Mouse (Mus musculus): ENCODE data around the gene Cxcl2. TPM values are rescaled to one million over a fixed set of nuclear protein-coding genes. Genes with fewer than 3 reads are reported as not detected.

The Cxcl2 gene
- polyA plus RNA-seq (2014; fragmentation: Nextera tagmentation; extraction: Ambion mirVana), result not detected in 2 replicates

DNA sequence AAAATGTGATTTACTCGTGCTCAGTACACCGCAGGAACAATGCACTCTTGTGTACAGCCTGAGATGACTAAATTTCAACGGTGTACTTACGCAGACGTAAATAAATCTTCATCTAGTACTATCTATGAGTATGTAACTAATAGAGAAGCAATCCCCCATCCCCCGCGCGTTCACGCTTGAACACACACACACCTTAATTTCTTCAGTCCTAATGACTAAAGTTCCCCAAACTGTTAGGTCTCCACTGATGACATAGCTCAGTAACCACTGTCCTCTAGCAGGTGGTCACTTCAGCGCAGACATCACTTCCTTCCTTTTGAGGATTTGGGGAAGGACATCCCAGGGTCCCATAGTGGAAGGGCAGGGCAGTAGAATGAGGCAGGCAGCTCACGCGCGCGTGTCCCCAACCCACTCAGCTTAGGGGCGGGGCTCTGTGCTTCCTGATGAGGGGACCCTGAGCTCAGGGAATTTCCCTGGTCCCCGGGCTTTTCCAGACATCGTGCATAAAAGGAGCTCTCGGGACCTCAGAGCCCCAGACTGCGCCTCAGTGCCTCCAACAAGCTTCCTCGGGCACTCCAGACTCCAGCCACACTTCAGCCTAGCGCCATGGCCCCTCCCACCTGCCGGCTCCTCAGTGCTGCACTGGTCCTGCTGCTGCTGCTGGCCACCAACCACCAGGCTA is at the start of gene Cxcl2:
Gene Cxcl2 (plus strand): TSS at position 533 of the 682 bp plus-strand sequence.
- Histone ChIP-seq H3K4me1 (ENCODE audit: control insufficient read depth, insufficient read depth, low read length) (peaks cover 8% of the 10 kb centered on the region; the same call in 1 of the 2 replicates), H3K27ac (replicated peaks; ENCODE audit: low read depth, low read length) (no peak within 1 kb of the TSS), H3K4me2 (ENCODE audit: low read length) (peak within 1 kb of the TSS; percentile 69), H3K9me3 (ENCODE audit: control insufficient read depth, low read length) (no peaks in the 10 kb centered on the region), H3K36me3 (ENCODE audit: control insufficient read depth, insufficient read depth, low read length) (no peaks in the 10 kb centered on the region), H3K27me3 (ENCODE audit: control insufficient read depth, insufficient read depth, low read length) (peaks cover 5% of the 10 kb centered on the region; the same call in 1 of the 2 replicates), H3K9ac (replicated peaks; ENCODE audit: low read length) (no peak within 1 kb of the TSS), H3K4me3 (replicated peaks; ENCODE audit: low read depth, low read length) (peak within 1 kb of the TSS; percentile 31)
- WGBS, result 8% methylated on average over 22 of the region's 22 CpGs
- ATAC-seq (ENCODE audit: low FRiP score, low TSS enrichment), result peak; percentile 58
- DNase-seq, result peak; percentile 39

GRCm38 (mm10) chr5:90855308-90856230 is 48.1 kb upstream of the Cxcl2 start:
- H3K9me3 ChIP-seq (ENCODE audit: control insufficient read depth, low read length), result no peaks in the 10 kb centered on the region
- no peaks in the 10 kb centered on the region for H3K27me3 ChIP-seq (ENCODE audit: control insufficient read depth, insufficient read depth, low read length)
- H3K4me2 ChIP-seq (ENCODE audit: low read length), result no peak overlapping the region
- H3K27ac ChIP-seq (replicated peaks; ENCODE audit: low read depth, low read length), result no peak overlapping the region
- H3K4me3 ChIP-seq (replicated peaks; ENCODE audit: low read depth, low read length), result no peak overlapping the region
- no peak for ATAC-seq (ENCODE audit: low FRiP score, low TSS enrichment)
- WGBS, result 87% methylated on average over 7 of the region's 7 CpGs
- no peaks in the 10 kb centered on the region for H3K36me3 ChIP-seq (ENCODE audit: control insufficient read depth, insufficient read depth, low read length)
- no peaks in the 10 kb centered on the region for H3K4me1 ChIP-seq (ENCODE audit: control insufficient read depth, insufficient read depth, low read length)
- DNase-seq, result no peak
- no peak overlapping the region for H3K9ac ChIP-seq (replicated peaks; ENCODE audit: low read length)

DNA sequence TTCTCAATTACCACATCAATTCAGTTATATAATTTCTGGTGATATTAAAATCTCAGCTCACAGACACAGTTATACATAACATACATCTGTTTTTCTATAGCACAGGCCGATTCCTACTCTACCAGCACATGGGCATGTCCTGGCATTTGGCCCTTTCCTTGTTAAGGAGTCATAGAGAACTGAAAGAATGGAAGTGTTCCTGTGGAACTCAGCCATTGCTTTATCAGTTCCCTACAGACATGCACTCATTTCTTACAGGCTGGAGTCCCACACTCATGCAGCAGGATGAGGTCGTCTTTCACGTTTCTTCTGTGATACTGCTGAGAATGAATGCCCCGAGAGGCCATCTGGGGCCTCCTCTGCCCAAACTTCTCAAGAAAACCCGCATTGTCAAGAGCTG is 46.2 kb upstream of the Cxcl2 start:
- ATAC-seq (ENCODE audit: low FRiP score, low TSS enrichment) (no peak), DNase-seq (no peak)
- Histone ChIP-seq H3K4me2 (ENCODE audit: low read length) (no peak overlapping the region), H3K9me3 (ENCODE audit: control insufficient read depth, low read length) (no peaks in the 10 kb centered on the region), H3K9ac (replicated peaks; ENCODE audit: low read length) (no peak overlapping the region), H3K27me3 (ENCODE audit: control insufficient read depth, insufficient read depth, low read length) (no peaks in the 10 kb centered on the region), H3K4me3 (replicated peaks; ENCODE audit: low read depth, low read length) (no peak overlapping the region), H3K27ac (replicated peaks; ENCODE audit: low read depth, low read length) (no peak overlapping the region), H3K4me1 (ENCODE audit: control insufficient read depth, insufficient read depth, low read length) (no peaks in the 10 kb centered on the region), H3K36me3 (ENCODE audit: control insufficient read depth, insufficient read depth, low read length) (no peaks in the 10 kb centered on the region)
- WGBS, result 82% methylated on average over 5 of the region's 5 CpGs

DNA sequence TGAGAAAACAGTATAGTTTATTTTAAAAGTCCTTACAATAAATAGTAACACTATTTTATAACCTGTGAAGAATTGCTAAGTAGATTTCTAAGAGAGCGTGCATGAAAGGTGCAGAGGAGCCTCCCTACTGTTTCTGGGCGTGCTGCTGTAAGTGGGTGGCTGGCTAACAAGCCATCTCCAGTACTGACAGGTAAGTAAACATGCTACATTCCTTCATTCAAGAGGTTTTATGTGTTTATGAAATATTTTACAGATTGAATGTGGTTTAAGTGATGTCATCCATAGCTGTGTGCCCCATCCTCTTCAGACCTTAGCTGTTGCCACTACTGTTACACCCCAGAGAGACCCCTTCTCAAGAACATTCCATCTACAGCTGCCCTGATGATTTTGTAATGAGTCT is 45.2 kb upstream of the Cxcl2 start:
- no peaks in the 10 kb centered on the region for H3K9me3 ChIP-seq (ENCODE audit: control insufficient read depth, low read length)
- no peak overlapping the region for H3K4me3 ChIP-seq (replicated peaks; ENCODE audit: low read depth, low read length)
- 93% methylated on average over 2 of the region's 2 CpGs for WGBS
- H3K27me3 ChIP-seq (ENCODE audit: control insufficient read depth, insufficient read depth, low read length), result no peaks in the 10 kb centered on the region
- no peak for DNase-seq
- no peak for ATAC-seq (ENCODE audit: low FRiP score, low TSS enrichment)
- no peaks in the 10 kb centered on the region for H3K4me1 ChIP-seq (ENCODE audit: control insufficient read depth, insufficient read depth, low read length)
- no peak overlapping the region for H3K4me2 ChIP-seq (ENCODE audit: low read length)
- no peak overlapping the region for H3K27ac ChIP-seq (replicated peaks; ENCODE audit: low read depth, low read length)
- H3K9ac ChIP-seq (replicated peaks; ENCODE audit: low read length), result no peak overlapping the region
- no peaks in the 10 kb centered on the region for H3K36me3 ChIP-seq (ENCODE audit: control insufficient read depth, insufficient read depth, low read length)

GRCm38 (mm10) chr5:90859031-90859430 is 44.6 kb upstream of the Cxcl2 start:
- WGBS, result 79% methylated on average over 3 of the region's 3 CpGs
- Histone ChIP-seq H3K36me3 (ENCODE audit: control insufficient read depth, insufficient read depth, low read length) (no peaks in the 10 kb centered on the region), H3K4me2 (ENCODE audit: low read length) (no peak overlapping the region), H3K9ac (replicated peaks; ENCODE audit: low read length) (no peak overlapping the region), H3K4me1 (ENCODE audit: control insufficient read depth, insufficient read depth, low read length) (no peaks in the 10 kb centered on the region), H3K27me3 (ENCODE audit: control insufficient read depth, insufficient read depth, low read length) (no peaks in the 10 kb centered on the region), H3K4me3 (replicated peaks; ENCODE audit: low read depth, low read length) (no peak overlapping the region), H3K9me3 (ENCODE audit: control insufficient read depth, low read length) (no peaks in the 10 kb centered on the region), H3K27ac (replicated peaks; ENCODE audit: low read depth, low read length) (no peak overlapping the region)
- no peak for ATAC-seq (ENCODE audit: low FRiP score, low TSS enrichment)
- DNase-seq, result no peak

GRCm38 (mm10) chr5:90861876-90862375 is 41.7 kb upstream of the Cxcl2 start:
- ATAC-seq (ENCODE audit: low FRiP score, low TSS enrichment) (no peak), DNase-seq (no peak)
- Histone ChIP-seq H3K4me1 (ENCODE audit: control insufficient read depth, insufficient read depth, low read length) (no peaks in the 10 kb centered on the region), H3K27me3 (ENCODE audit: control insufficient read depth, insufficient read depth, low read length) (no peaks in the 10 kb centered on the region), H3K4me3 (replicated peaks; ENCODE audit: low read depth, low read length) (no peak overlapping the region), H3K4me2 (ENCODE audit: low read length) (no peak overlapping the region), H3K27ac (replicated peaks; ENCODE audit: low read depth, low read length) (no peak overlapping the region), H3K9me3 (ENCODE audit: control insufficient read depth, low read length) (no peaks in the 10 kb centered on the region), H3K9ac (replicated peaks; ENCODE audit: low read length) (no peak overlapping the region), H3K36me3 (ENCODE audit: control insufficient read depth, insufficient read depth, low read length) (no peaks in the 10 kb centered on the region)
- WGBS, result 85% methylated on average over 6 of the region's 6 CpGs

DNA sequence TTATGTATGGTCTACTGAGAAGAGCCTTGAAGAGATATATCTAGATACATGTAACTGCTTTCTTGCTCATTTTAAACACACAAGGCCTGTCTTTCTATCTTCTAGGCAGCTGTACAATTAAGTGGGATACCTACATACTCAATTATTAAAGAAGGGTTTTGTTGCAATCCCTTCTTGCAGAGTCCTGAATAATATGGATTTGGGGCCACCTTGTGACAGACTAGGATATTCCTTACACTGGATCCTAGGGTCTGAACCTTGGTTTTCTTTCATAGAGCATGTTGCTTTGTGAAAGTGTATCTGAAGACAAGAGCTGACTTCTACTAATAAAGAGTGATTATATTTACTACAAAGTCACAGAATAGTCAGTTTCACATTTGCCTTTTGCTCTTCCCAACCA is 36.9 kb upstream of the Cxcl2 start:
- H3K9me3 ChIP-seq (ENCODE audit: control insufficient read depth, low read length), result no peaks in the 10 kb centered on the region
- no peak for ATAC-seq (ENCODE audit: low FRiP score, low TSS enrichment)
- H3K27ac ChIP-seq (replicated peaks; ENCODE audit: low read depth, low read length), result no peak overlapping the region
- no peak overlapping the region for H3K9ac ChIP-seq (replicated peaks; ENCODE audit: low read length)
- no peaks in the 10 kb centered on the region for H3K4me1 ChIP-seq (ENCODE audit: control insufficient read depth, insufficient read depth, low read length)
- H3K36me3 ChIP-seq (ENCODE audit: control insufficient read depth, insufficient read depth, low read length), result no peaks in the 10 kb centered on the region
- H3K4me2 ChIP-seq (ENCODE audit: low read length), result no peak overlapping the region
- H3K4me3 ChIP-seq (replicated peaks; ENCODE audit: low read depth, low read length), result no peak overlapping the region
- DNase-seq, result peak; percentile 4
- H3K27me3 ChIP-seq (ENCODE audit: control insufficient read depth, insufficient read depth, low read length), result no peaks in the 10 kb centered on the region

DNA sequence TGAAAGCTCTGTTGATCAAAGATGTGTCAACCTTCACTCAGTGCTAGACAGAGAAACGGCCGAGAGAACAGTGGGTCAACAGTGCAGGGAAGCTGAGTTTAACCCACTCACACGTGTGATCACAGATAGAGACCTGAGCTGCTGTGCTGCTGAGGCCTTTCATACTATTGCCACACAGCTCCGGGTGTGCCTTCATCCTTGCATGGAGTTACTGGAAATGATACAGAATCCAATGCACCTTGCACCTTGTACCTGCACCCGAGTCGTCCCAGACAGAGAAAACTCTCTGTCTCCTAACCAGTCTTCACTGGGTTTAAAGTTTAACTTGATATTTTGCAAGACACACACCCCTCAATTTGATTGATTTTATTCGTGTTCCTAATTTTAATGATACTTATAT is 31.3 kb upstream of the Cxcl2 start:
- no peaks in the 10 kb centered on the region for H3K27me3 ChIP-seq (ENCODE audit: control insufficient read depth, insufficient read depth, low read length)
- no peaks in the 10 kb centered on the region for H3K36me3 ChIP-seq (ENCODE audit: control insufficient read depth, insufficient read depth, low read length)
- no peak overlapping the region for H3K4me3 ChIP-seq (replicated peaks; ENCODE audit: low read depth, low read length)
- ATAC-seq (ENCODE audit: low FRiP score, low TSS enrichment) (no peak), DNase-seq (no peak)
- H3K27ac ChIP-seq (replicated peaks; ENCODE audit: low read depth, low read length), result no peak overlapping the region
- no peak overlapping the region for H3K9ac ChIP-seq (replicated peaks; ENCODE audit: low read length)
- no peaks in the 10 kb centered on the region for H3K9me3 ChIP-seq (ENCODE audit: control insufficient read depth, low read length)
- H3K4me1 ChIP-seq (ENCODE audit: control insufficient read depth, insufficient read depth, low read length), result no peaks in the 10 kb centered on the region
- WGBS, result 80% methylated on average over 7 of the region's 7 CpGs
- no peak overlapping the region for H3K4me2 ChIP-seq (ENCODE audit: low read length)
